Mouse (Mus musculus): ENCODE measurements around the gene Gstm4.
A peak's percentile ranks its signal among the peaks of the same experiment; 100 is the strongest.
"Not testable (repeated sequence)": the region's sequence is repeated elsewhere in the genome, so short reads cannot be mapped to it uniquely, and the experiment has no call there.

The Gstm4 gene

GRCm38 (mm10) chr3:108016468-108016867 is 28.2 kb downstream of the Gstm4 start:
- ATAC-seq (ENCODE audit: low TSS enrichment), result not testable (repeated sequence)

DNA sequence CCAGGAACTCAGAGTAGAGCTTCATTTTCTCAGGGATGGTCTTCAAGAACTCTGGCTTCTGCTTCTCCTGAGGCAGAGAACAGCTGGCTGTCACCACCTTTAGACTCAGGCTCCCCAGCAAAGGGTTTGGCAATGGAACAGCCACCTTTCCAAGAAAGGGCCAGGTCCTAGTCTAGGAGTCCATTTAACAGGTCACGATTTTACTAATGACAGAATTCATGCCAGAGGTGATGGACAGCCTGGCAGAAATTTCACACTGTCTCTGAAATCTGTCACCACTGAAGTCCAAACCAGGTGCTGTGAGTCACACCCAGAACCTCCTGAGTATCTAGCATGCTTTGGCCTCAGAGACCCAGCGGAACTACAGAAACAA is 29.7 kb downstream of the Gstm4 start:
- ATAC-seq (ENCODE audit: low TSS enrichment), result no peak

DNA sequence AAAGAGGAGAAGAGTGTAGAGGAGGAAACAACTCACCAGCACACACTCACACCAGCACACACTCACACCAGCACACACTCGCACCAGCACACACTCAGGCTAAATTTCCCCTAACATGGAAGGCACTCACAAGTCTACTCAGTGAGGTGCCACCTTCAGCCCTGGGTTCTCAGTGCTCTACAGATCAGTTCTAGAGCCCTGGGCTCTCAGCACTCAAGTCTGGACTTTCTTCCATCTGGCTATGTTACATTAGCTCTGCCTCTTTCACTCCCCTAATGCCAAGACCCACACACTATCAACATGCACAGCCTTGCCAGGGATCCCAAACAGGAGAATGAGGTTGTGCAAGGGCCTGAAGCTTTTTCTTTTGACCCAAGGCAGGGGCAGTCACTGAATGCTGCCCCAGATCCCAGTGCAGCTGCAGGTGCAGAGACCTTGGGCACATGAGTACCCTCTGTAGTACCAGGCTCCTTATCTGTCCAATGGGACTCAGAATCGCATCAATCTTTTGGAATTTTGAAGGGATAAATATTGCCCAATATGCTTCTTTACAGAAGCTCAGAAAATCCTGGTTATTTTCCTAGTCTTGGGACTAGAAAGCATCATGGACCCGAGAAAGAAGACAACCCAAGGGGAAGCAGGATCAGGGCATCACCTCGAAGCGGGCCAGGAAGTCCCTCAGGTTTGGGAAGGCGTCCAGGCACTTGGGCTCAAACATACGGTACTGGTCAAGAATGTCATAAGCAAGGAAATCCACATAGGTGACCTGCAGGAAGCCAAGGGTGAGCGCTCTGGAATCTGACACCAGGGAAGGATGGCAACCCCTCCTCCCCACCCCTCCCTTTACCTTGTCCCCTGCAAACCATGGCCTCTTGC is 30.4 kb downstream of the Gstm4 start:
- no peak for ATAC-seq (ENCODE audit: low TSS enrichment)

- ATAC-seq (ENCODE audit: low TSS enrichment), result peak; percentile 33
Measured at GRCm38 (mm10) chr3:108013331-108013871, 31.3 kb downstream of the Gstm4 start.

GRCm38 (mm10) chr3:108011558-108011957 is 33.1 kb downstream of the Gstm4 start:
- ATAC-seq (ENCODE audit: low TSS enrichment), result no peak

DNA sequence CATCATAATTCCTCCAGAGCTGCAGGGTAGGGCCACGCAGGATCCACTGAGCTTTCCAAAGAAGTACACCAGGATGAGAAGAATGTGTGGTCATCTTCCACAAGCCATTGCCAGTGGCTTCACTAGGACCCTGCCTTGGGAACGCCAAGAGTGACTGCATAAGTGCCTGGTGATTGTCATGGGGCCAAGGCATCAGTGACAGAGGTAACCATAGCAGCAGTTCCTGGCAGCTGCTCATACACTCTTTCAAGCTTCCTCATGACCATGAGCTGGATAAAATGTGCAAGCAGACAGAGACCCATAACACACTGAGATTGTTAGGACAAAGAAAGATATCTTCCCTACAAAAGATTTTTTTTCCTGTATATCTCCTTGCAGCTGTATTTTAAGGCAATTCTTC is 34.4 kb downstream of the Gstm4 start:
- ATAC-seq (ENCODE audit: low TSS enrichment), result 0 out of 2 replicates have a peak, but pooled peaks have one; percentile 18

- no peak for ATAC-seq (ENCODE audit: low TSS enrichment)
Measured at GRCm38 (mm10) chr3:108002021-108002420, 42.7 kb downstream of the Gstm4 start.

GRCm38 (mm10) chr3:107999491-107999890 is 45.2 kb downstream of the Gstm4 start:
- no peak for ATAC-seq (ENCODE audit: low TSS enrichment)

DNA sequence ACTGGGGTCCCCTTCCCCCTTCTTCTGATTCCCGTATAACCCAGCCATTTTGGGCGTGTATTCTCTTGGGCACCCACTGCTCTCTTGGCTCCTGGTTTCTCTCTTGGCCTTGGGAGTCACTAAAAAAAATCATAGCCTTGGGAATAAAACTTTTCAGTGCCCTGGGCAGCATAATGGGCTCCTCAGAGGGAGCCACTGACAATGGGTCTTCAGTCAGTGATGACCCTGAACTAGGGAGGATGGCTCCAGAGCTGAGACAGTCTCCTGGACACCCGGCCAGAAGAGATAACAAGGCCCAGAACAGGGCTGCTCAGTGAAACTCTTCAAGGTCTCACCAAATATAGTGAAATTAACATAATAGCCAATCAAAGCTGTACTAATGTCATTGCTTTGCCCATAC is 46.1 kb downstream of the Gstm4 start:
- ATAC-seq (ENCODE audit: low TSS enrichment), result no peak

GRCm38 (mm10) chr3:107996576-107996975 is 48.1 kb downstream of the Gstm4 start:
- no peak for ATAC-seq (ENCODE audit: low TSS enrichment)

GRCm38 (mm10) chr3:107995974-107996373 is 48.7 kb downstream of the Gstm4 start:
- ATAC-seq (ENCODE audit: low TSS enrichment), result not testable (repeated sequence)

Data from frontal cortex, adult (tissue).